Mouse (Mus musculus) granulocyte monocyte progenitor cell, adult 5-6 weeks (primary cell): Measurements from ENCODE around the gene Ccl3. TPM values are rescaled to one million over a fixed set of nuclear protein-coding genes. Genes with fewer than 3 reads are reported as not detected.

ENCODE experiments used
- ATAC-seq: replicated peaks from 2 replicates; pipeline ENCODE4 v1.8.0; 2016; ENCODE audit warnings: mild to moderate bottlenecking, moderate TSS enrichment, inconsistent platforms; ENCODE audit not compliant: poor library complexity, severe bottlenecking
- total RNA-seq, 2 experiments: library from RNA; stranded (forward) in 1 of 2; stranded (reverse) in 1 of 2; fragments of 200-712, 200-1000 nt in 1 of 2; fragments of >200 nt in 1 of 2; fragmentation: Nextera tagmentation in 1 of 2; gene quantifications; 2 replicates each; pipeline ENCODE4 v1.2.3; 2014 to 2017

The Ccl3 gene
- total RNA-seq, 2 experiments from 2014 or later: 6.5 to 86.4 TPM

- peak; percentile 80 for ATAC-seq
Measured at GRCm38 (mm10) chr11:83628808-83629207, 20.3 kb downstream of the Ccl3 start.

GRCm38 (mm10) chr11:83623586-83623985 is 25.6 kb downstream of the Ccl3 start:
- ATAC-seq: no peak

GRCm38 (mm10) chr11:83619037-83619436 is 30.1 kb downstream of the Ccl3 start:
- peak; percentile 79 for ATAC-seq

GRCm38 (mm10) chr11:83618238-83618637 is 30.9 kb downstream of the Ccl3 start:
- peak; percentile 79 for ATAC-seq

GRCm38 (mm10) chr11:83616586-83616985 is 32.6 kb downstream of the Ccl3 start:
- ATAC-seq: peak; percentile 68

GRCm38 (mm10) chr11:83610900-83611299 is 38.3 kb downstream of the Ccl3 start:
- ATAC-seq: peak; percentile 65

GRCm38 (mm10) chr11:83606396-83606795 is 42.8 kb downstream of the Ccl3 start:
- ATAC-seq: no peak

- ATAC-seq: peak; percentile 79
Measured at GRCm38 (mm10) chr11:83605535-83605934, 43.6 kb downstream of the Ccl3 start.

GRCm38 (mm10) chr11:83604698-83605097 is 44.5 kb downstream of the Ccl3 start:
- peak; percentile 60 for ATAC-seq

GRCm38 (mm10) chr11:83603399-83603798 is 45.8 kb downstream of the Ccl3 start:
- ATAC-seq: no peak

- peak; percentile 44 for ATAC-seq
Measured at GRCm38 (mm10) chr11:83600576-83600975, 48.6 kb downstream of the Ccl3 start.

- no peak for ATAC-seq
Measured at GRCm38 (mm10) chr11:83598991-83599390, 50.2 kb downstream of the Ccl3 start.

GRCm38 (mm10) chr11:83598207-83598837 is 50.8 kb downstream of the Ccl3 start:
- ATAC-seq: peak; percentile 82

Other genes with a start within 250 kb of the Ccl3 start
- not detected in 2 replicates for gene Rasl10b, start 240.2 kb downstream of the Ccl3 start, total RNA-seq (2014; fragmentation: Nextera tagmentation)
- 0.09 and 0.41 TPM in 2 replicates for gene Rasl10b, start 240.2 kb downstream of the Ccl3 start, total RNA-seq (2017)
- 0.13 TPM in 1 of 2 replicates, not detected in the other for gene Gas2l2, start 219.9 kb downstream of the Ccl3 start, total RNA-seq (2014; fragmentation: Nextera tagmentation)
- 0.57 TPM in 1 of 2 replicates, not detected in the other for gene Gas2l2, start 219.9 kb downstream of the Ccl3 start, total RNA-seq (2017)
- 33.2 and 34.9 TPM in 2 replicates for gene 1700020L24Rik, start 211.7 kb downstream of the Ccl3 start, total RNA-seq (2014; fragmentation: Nextera tagmentation)
- gene 1700020L24Rik, start 211.7 kb downstream of the Ccl3 start, total RNA-seq (2017): 79.8 and 113 TPM in 2 replicates
- 6.6 and 11.1 TPM in 2 replicates for gene Mmp28, start 186.3 kb downstream of the Ccl3 start, total RNA-seq (2014; fragmentation: Nextera tagmentation)
- gene Mmp28, start 186.3 kb downstream of the Ccl3 start, total RNA-seq (2017): 5.4 and 5.6 TPM in 2 replicates
- 62.6 and 66.7 TPM in 2 replicates for gene Taf15, start 176.3 kb downstream of the Ccl3 start, total RNA-seq (2014; fragmentation: Nextera tagmentation)
- 43.8 and 44.1 TPM in 2 replicates for gene Taf15, start 176.3 kb downstream of the Ccl3 start, total RNA-seq (2017)
- not detected in 2 replicates for gene Heatr9, start 127.2 kb downstream of the Ccl3 start, total RNA-seq (2014; fragmentation: Nextera tagmentation)
- gene Heatr9, start 127.2 kb downstream of the Ccl3 start, total RNA-seq (2017): not detected in 2 replicates
- not detected in 2 replicates for gene Ccl5, start 118.8 kb downstream of the Ccl3 start, total RNA-seq (2014; fragmentation: Nextera tagmentation)
- 2.1 TPM in 1 of 2 replicates, not detected in the other for gene Ccl5, start 118.8 kb downstream of the Ccl3 start, total RNA-seq (2017)
- gene Ccl9, start 70.7 kb downstream of the Ccl3 start, total RNA-seq (2014; fragmentation: Nextera tagmentation): 189 and 190 TPM in 2 replicates
- 110 and 159 TPM in 2 replicates for gene Ccl9, start 70.7 kb downstream of the Ccl3 start, total RNA-seq (2017)
- 8.8 and 13.4 TPM in 2 replicates for gene Ccl6, start 56.3 kb downstream of the Ccl3 start, total RNA-seq (2014; fragmentation: Nextera tagmentation)
- 16.9 and 19.6 TPM in 2 replicates for gene Ccl6, start 56.3 kb downstream of the Ccl3 start, total RNA-seq (2017)
- gene Rpl9-ps1, start 3.7 kb downstream of the Ccl3 start, total RNA-seq (2014; fragmentation: Nextera tagmentation): not detected in 2 replicates
- gene Rpl9-ps1, start 3.7 kb downstream of the Ccl3 start, total RNA-seq (2017): not detected in 2 replicates
- 2.1 TPM in 1 of 2 replicates, not detected in the other for gene Ccl4, start 13.2 kb upstream of the Ccl3 start, total RNA-seq (2014; fragmentation: Nextera tagmentation)
- 15.2 and 26.9 TPM in 2 replicates for gene Ccl4, start 13.2 kb upstream of the Ccl3 start, total RNA-seq (2017)
- 8.9 TPM in 1 of 2 replicates, not detected in the other for gene Wfdc17, start 54.6 kb upstream of the Ccl3 start, total RNA-seq (2014; fragmentation: Nextera tagmentation)
- gene Wfdc17, start 54.6 kb upstream of the Ccl3 start, total RNA-seq (2017): 1.2 TPM in 1 of 2 replicates, not detected in the other
- gene Wfdc18, start 59.7 kb upstream of the Ccl3 start, total RNA-seq (2014; fragmentation: Nextera tagmentation): not detected in 2 replicates
- gene Wfdc18, start 59.7 kb upstream of the Ccl3 start, total RNA-seq (2017): not detected in 2 replicates
- gene Wfdc21, start 97.6 kb upstream of the Ccl3 start, total RNA-seq (2014; fragmentation: Nextera tagmentation): 15.7 and 47.5 TPM in 2 replicates
- gene Wfdc21, start 97.6 kb upstream of the Ccl3 start, total RNA-seq (2017): 28.0 and 70.7 TPM in 2 replicates
- 10.4 and 30.5 TPM in 2 replicates for gene Heatr6, start 104.3 kb upstream of the Ccl3 start, total RNA-seq (2014; fragmentation: Nextera tagmentation)
- 8.9 and 17.8 TPM in 2 replicates for gene Heatr6, start 104.3 kb upstream of the Ccl3 start, total RNA-seq (2017)
- gene Hnf1b, start 200.7 kb upstream of the Ccl3 start, total RNA-seq (2014; fragmentation: Nextera tagmentation): not detected in 2 replicates
- not detected in 2 replicates for gene Hnf1b, start 200.7 kb upstream of the Ccl3 start, total RNA-seq (2017)